Mouse (Mus musculus) liver, embryonic 14.5 days (tissue): ENCODE results near the gene Ccnb2.
A peak's percentile ranks its signal among the peaks of the same experiment; 100 is the strongest.

Experiments
- CTCF ChIP-seq: IDR thresholded peaks from 2 replicates; pipeline ENCODE4 v1.5.1; 2016; ENCODE audit warnings: antibody characterized with exemption, low read depth, control low read depth
- EP300 ChIP-seq: IDR thresholded peaks from 2 replicates; pipeline ENCODE4 v1.6.1; 2016; ENCODE audit warnings: antibody characterized with exemption, low read depth

DNA sequence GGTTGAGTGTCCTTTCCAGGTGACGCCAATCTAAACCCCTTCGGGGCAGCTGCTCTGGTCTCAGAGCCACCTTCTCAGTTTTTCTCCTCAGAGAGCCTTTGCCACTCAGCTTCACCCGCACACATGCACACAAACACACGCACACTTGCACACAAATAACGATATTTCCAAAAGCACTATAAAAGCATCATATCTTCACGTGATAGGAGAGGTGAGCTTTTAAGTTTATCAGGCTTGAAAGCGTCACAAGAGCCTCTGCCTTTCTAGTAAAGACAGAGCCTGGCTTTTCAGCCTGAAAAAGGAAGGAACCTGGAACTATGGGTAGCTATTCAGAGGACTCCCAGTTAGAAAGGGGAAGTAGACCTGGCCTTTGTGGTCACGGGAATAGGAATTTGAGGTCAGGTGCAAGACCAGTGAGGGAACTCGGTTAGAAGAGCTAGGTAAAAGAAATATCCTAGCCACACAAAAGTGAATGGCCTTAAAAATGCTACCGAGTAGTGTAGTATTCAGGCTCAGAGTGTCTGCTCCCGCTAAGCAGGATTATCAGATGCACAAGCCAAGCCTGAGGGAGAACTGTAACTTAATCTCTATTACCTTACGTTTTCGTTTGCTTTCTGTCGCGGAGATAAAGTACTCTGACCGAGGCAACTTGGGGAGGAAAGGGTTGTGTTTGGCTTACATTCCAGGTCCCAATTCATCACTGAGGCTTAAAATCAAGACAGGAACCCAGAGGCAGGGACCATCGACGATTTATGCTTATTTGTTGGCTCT, 36.2 kb downstream of the Ccnb2 start:
- TF ChIP-seq CTCF (no peak), EP300 (peak; percentile 73)
